Mouse (Mus musculus) heart, postnatal 10 days (tissue): Measurements from ENCODE around the gene Aqp7. TPM values are rescaled to one million over a fixed set of nuclear protein-coding genes. Genes with fewer than 3 reads are reported as not detected.
"Not testable (repeated sequence)": the region's sequence is repeated elsewhere in the genome, so short reads cannot be mapped to it uniquely, and the experiment has no call there.

ENCODE experiments used
- DNase-seq, 2 experiments: peaks; one replicate each; pipeline ENCODE4 v3.0.0; 2021
- intact Hi-C: fragments of 180-260 bp; cut with DNase I; formaldehyde crosslinking; loops from one replicate; pipeline ENCODE4 v1.15.1; 2025
- total RNA-seq, 2 experiments: library from RNA; stranded (reverse); gene quantifications; 2 replicates each; pipeline ENCODE4 v1.2.3; 2021

Aqp7 gene
- total RNA-seq, result 10 to 100 TPM; 35.0 to 36.4 TPM

DNA sequence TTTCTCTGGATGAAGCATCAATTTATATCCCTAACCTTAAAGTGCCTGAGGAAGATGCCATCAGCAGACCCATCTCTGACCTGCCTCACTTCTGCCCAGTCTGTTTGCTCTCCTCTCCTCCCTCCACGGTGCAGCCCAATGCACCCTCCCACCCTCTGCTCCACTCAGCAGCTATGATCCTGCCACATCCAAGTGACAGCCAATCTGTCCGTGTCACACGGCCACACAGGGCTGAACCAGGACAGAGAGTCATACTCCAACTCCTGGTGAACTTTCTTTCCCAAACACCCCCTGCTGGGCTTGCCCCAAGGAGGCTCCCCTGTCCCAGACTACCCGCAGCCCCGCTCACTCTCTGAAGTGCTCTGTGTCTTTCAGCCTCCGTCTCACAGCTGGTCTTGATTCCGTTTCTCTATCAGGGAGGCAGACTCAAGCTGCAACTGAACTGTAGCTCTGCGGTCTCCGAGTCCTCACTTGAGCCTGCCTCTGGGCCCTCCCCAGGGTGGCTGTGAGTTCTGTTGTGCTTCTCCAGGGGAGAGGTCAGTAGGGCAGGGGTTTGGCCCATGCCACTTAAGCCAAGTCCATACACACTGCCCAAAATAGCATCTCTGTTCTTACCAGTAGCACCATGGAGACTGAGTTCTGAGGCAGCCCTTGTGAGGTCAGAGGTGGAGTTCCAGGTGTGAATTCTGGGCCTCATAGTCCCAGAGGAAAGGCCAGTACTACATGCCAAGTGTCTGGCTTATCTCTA, at the start of gene Aqp7:
TSS of gene Aqp7 (minus strand) at position 616 of the 748 bp plus-strand sequence.
- DNase-seq, result peak; percentile 54 to 60
- intact Hi-C loops, result loop anchor here (2.0 kb wide), 1 partner anchor 179 kb away; no protein-coding TSS in a partner anchor

- no peak for DNase-seq
- intact Hi-C loops, result no loop called here
Observed at GRCm38 (mm10) chr4:41097381-41097780, 49.4 kb upstream of the Aqp7 start.

DNA sequence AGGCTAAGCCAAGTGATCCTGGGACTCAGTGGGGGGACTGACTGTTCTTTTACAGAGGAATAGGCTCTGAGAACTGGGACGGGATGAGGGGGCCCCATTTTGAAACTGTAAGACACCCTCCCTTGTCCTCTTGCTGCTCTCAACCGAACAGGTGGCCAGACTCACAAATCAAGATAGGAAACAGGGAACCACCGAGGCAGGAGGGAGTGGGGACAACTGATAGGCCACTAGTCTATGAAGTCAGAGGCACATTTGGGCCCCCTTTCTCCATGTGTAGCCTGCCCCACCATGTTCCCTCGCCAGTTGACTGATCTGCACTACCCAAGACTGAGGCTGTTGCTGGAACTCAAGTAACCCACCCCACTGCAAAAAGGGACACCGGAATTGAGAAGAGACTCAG, 48.9 kb upstream of the Aqp7 start:
- no peak for DNase-seq
- intact Hi-C loops, result no loop called here

- no peak for DNase-seq
- intact Hi-C loops, result no loop called here
Observed at GRCm38 (mm10) chr4:41096169-41096568, 48.2 kb upstream of the Aqp7 start.

GRCm38 (mm10) chr4:41094361-41094760, 46.4 kb upstream of the Aqp7 start:
- intact Hi-C loops, result no loop called here
- DNase-seq, result peak; percentile 21 to 32

- intact Hi-C loops, result no loop called here
- no peak for DNase-seq
Observed at GRCm38 (mm10) chr4:41092958-41093357, 45.0 kb upstream of the Aqp7 start.

GRCm38 (mm10) chr4:41091391-41091790, 43.5 kb upstream of the Aqp7 start:
- intact Hi-C loops, result no loop called here
- no peak for DNase-seq

DNA sequence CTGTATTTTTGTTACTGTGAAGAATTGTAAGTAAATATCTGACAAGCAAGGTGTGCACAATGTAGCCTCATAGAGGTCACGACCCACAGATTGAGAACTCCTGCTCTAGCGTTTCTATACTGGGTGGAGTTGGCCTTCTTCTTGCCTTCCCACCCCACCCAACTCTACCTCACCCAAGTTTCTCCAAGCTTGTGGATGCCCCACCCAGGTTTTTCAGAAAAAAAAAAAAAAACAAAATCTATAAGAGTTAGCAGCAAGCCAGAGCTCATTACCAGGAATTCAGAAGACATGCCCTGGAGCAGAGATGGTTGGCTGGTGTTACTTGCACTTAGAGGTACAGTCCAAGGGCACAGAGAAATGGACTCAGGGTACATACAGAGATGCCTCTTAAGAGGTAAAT, 41.8 kb upstream of the Aqp7 start:
- intact Hi-C loops, result no loop called here
- no peak for DNase-seq

- DNase-seq, result no peak
- intact Hi-C loops, result no loop called here
Observed at GRCm38 (mm10) chr4:41089189-41089588, 41.2 kb upstream of the Aqp7 start.

- intact Hi-C loops, result no loop called here
Observed at GRCm38 (mm10) chr4:41087459-41088298, 39.7 kb upstream of the Aqp7 start.

GRCm38 (mm10) chr4:41086947-41087346, 39.0 kb upstream of the Aqp7 start:
- DNase-seq, result no peak
- intact Hi-C loops, result no loop called here

More at GRCm38 (mm10) chr4:41087459-41088298, 39.7 kb upstream of the Aqp7 start:
- no peak for DNase-seq

DNA sequence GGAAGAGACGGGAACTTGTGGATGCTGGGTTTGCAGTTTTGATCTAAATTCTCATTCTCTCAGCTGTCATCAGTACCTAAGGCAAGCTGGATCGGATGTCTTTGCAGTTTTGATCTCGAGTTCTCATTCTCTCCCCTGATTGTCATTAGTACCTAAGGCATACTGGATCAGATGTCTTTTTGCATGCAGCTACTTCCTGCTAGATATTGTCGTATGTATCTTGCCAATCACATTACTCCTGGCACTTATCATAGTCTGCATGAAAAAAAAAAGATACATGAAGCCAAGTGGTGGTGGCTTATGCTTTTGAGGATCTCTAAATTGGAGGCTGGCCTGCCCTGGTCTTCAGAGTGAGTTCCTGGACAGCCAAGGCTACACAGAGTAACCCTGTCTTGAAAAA, 36.9 kb upstream of the Aqp7 start:
- intact Hi-C loops, result no loop called here
- no peak for DNase-seq

DNA sequence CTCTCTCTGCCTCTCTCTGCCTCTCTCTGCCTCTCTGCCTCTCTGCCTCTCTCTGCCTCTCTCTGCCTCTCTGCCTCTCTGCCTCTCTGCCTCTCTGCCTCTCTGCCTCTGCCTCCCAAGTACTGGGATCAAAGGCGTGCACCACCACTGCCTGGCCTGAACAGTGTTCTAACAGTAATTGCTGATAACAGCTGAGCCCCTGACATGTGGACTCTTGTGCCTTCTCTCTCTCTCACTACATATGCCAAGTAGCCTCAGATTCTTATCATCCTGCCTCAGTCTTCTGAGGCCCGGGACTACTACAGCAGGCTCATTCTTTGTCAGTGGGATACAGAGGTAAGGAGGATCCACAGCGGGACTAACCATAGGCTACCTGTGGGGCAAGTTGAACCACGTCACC, 34.9 kb upstream of the Aqp7 start:
- intact Hi-C loops, DNase-seq: not testable (repeated sequence)

- no peak for DNase-seq
- intact Hi-C loops, result no loop called here
Observed at GRCm38 (mm10) chr4:41081733-41082132, 33.8 kb upstream of the Aqp7 start.

- no peak for DNase-seq
- intact Hi-C loops, result no loop called here
Observed at GRCm38 (mm10) chr4:41078726-41079125, 30.8 kb upstream of the Aqp7 start.

- intact Hi-C loops, result no loop called here
- no peak for DNase-seq
Observed at GRCm38 (mm10) chr4:41074461-41074860, 26.5 kb upstream of the Aqp7 start.

DNA sequence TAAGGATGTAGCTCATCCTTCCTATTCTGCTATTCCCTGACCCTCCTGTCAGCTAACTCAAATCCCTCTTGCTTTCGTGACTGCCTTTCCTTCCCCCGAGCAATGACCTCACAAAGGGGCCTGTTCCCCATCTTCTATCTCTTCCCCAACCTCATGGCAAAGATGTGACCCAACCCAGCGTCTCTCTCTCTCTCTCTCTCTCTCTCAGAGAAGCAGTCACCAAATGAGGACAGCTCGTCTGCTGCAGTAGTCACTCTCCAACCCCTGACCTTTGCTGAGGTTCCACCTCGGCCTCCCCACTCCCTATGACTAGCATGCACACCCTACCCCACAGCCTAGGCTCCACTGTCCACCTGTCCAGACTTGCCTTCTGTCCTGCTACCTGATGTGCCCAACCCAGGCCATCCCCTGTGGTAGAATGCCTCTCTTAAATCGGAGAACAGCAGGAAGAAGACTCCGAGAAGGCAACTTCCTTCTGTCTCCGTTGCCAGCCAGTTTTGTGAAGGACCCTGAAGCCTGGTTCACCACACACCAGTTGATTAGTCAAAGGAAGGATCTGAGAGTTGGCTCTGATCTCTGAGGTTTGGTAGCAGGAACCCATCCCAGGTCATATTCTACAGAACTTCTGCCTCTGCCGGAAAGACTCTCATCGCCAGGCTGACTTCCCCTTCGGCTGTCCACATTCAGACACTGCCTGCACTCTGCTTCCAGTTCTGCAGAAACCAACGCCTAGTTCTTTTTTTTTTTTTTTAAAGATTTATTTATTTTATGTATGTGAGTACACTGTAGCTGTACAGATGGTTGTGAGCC, 25.3 kb upstream of the Aqp7 start:
- intact Hi-C loops, result no loop called here
- no peak for DNase-seq

DNA sequence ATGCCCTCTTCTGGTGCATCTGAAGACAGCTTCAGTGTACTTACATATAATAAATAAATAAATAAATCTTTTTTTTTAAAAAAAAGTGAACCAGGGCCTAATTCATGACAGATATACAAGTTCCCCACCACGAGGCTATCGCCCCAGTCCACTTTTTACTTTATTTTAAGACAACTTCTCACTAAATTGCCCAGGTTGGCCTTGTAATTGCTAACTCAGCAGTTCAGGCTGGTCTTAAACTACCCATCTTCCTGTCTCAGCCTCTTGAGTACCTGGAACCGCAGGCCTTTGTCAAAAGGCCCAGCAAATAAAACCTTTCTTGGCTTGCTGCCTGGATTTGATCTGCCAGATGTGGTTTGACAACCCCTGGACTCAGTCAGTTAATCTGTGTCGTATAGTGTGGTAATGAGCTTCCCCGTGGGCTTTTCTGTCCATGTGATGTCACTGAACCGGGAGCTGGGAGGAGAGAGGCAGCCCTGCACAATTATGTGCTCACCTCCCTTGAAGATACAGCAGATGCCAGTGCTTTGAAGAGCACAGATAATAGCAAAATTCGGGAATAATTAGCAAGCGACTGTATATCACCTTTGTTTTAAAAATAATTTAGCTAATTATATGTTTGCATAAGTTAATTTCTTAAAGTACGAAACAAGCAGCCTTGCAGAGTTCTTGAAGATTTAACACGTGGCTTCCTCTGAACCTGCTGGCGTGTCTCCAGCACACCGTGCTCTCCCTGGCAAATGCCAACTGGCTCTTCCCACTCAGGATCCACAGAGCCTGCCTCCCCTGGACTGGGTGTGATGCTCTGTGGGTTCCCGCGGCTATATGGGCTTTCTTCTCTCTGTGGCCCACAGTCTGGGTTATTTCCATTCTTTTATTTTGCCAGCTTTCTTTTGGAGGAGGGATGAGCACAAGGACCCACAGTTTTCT, 23.8 kb upstream of the Aqp7 start:
- intact Hi-C loops, result no loop called here

GRCm38 (mm10) chr4:41065196-41065595, 17.3 kb upstream of the Aqp7 start:
- intact Hi-C loops, result no loop called here
- DNase-seq, result no peak

More for the DNA sequence above, 23.8 kb upstream of the Aqp7 start:
- DNase-seq, result no peak
